Mouse (Mus musculus) cerebellum, adult (tissue): Measurements from ENCODE around the gene Olfr1080.
"Not testable (repeated sequence)": the region's sequence is repeated elsewhere in the genome, so short reads cannot be mapped to it uniquely, and the experiment has no call there.

ENCODE experiments used
- ATAC-seq: cut with Nextera tagmentation; 2 replicates; pipeline ENCODE4 v1.9.2; 2017; ENCODE audit warnings: mild to moderate bottlenecking, moderate library complexity, mixed read lengths; ENCODE audit not compliant: insufficient number of reproducible peaks, low FRiP score, low TSS enrichment

Gene Olfr1080

DNA sequence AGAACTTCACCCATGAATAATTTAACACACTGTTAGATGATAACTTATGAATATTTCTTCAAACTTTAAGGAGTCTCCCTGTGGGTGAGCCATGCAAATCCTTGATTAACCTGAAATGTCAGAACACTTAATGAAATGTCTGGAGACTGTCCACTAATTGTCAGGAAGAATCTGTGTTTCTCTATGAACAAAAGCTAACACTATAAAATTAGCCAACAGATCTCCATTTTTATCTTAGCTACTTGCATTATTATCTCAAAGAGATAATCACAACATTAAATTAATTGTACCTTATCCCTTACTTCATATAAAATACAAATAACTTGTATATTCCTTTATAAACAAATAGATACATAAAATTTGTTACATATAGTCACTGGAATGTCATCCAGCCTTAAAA, at the start of gene Olfr1080:
Gene Olfr1080, minus strand, starts transcription at position 101 of the 400 bp plus-strand sequence.
- ATAC-seq, result not testable (repeated sequence)

DNA sequence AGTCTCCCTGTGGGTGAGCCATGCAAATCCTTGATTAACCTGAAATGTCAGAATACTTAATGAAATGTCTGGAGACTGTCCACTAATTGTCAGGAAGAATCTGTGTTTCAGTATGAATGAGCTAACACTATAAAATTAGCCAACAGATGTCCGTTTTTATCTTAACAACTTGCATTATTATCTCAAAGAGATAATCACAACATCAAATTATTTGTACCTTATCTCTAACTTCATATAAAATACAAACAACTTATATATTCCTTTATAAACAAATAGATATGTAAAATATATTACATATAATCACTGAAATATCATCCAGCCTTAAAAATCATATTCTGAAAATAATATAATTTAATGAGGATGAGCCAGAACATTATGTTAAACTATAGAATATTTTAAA, 40.8 kb upstream of the Olfr1080 start, which contains the start of gene Olfr1082:
Gene Olfr1082, minus strand, starts transcription at position 101 of the 400 bp plus-strand sequence.
- ATAC-seq, result not testable (repeated sequence)

DNA sequence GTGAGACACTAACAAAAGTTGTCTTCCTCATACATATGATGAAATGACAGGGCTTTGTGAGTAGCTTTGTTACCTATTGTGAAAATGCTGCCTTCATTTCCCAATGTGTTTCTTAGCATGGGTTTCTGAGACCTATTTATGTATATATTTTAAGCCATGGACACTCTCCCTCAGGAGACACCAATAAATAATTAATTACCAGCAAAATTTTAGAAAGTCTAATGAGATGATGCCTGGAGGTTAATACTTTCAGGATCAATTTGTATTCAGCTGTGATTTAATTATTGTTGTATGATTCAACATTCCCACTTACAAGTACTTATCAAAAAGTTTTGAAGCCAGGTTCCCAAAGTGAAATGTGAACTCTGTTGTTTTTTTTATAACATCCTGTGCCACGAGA, 15.7 kb downstream of the Olfr1080 start, which contains the start of gene Olfr1079:
Gene Olfr1079, minus strand, starts transcription at position 101 of the 400 bp plus-strand sequence.
- ATAC-seq, result no peak

DNA sequence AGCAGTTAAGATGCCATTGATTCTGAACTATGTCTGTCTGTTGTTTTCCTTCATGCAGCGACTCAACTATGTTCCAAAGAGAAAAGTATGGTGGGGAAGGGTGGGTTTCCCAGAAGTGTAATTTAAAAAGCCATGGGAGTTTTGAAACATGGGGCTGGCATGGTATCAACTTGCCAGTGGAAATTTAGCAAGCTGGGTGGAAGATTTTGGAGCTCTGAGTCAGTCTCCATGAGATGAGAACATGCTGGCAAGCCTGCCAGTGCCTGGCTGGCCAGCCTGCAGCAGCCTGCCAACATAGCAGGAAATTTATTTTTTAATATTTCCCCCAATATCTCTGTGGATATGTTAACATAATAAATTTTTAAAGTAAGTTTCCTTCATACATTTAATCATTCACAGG, 27.0 kb downstream of the Olfr1080 start:
- no peak for ATAC-seq

DNA sequence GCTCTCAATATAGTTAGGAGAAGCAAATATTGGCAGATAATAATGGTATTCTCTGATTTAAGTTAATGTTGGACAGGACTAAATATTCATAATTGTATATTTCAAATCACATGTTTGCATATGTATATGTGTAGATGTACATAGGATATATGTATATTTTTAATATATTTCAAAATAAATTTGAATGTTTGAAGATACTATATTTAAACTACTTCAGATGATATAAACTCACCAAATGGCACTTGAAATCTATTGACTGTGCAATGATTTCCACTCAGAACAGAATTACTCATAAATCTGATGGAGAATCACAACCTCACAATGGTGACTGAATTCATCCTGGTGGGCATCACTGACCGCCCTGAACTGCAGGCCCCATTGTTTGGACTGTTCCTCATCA, 49.9 kb downstream of the Olfr1080 start, which contains the start of gene Olfr1076:
Gene Olfr1076, plus strand, starts transcription at position 301 of the 400 bp plus-strand sequence.
- no peak for ATAC-seq
